Mouse (Mus musculus) forebrain, embryonic 11.5 days (tissue): ENCODE data around the gene H2-Ob. TPM values are rescaled to one million over a fixed set of nuclear protein-coding genes. Genes with fewer than 3 reads are reported as not detected.

ENCODE experiments used
- ATAC-seq: fragments of 200-750 bp; cut with Nextera tagmentation; replicated peaks from 2 replicates; pipeline ENCODE4 v1.8.0; 2017; ENCODE audit warnings: moderate TSS enrichment; ENCODE audit not compliant: low FRiP score
- DNase-seq: peaks from one replicate; pipeline ENCODE4 v3.0.0-alpha.2; 2017; ENCODE audit warnings: low spot score
- H3K27ac ChIP-seq: fragments of 300-500 bp; sonication (generic); 2 replicates; pipeline ENCODE4 v1.5.1; 2014; ENCODE audit warnings: low read depth, low read length
- H3K27me3 ChIP-seq: fragments of 300-500 bp; sonication (generic); 2 replicates; pipeline ENCODE4 v1.6.1; 2014; ENCODE audit warnings: mild to moderate bottlenecking, low read length, mixed read lengths; ENCODE audit not compliant: control insufficient read depth, insufficient read depth
- H3K36me3 ChIP-seq: fragments of 300-500 bp; sonication (generic); 2 replicates; pipeline ENCODE4 v1.6.1; 2014; ENCODE audit warnings: mild to moderate bottlenecking, low read length, moderate library complexity, mixed read lengths; ENCODE audit not compliant: control insufficient read depth, insufficient read depth
- H3K4me1 ChIP-seq: fragments of 300-500 bp; sonication (generic); replicated peaks from 2 replicates; pipeline ENCODE4 v1.6.1; 2014; ENCODE audit warnings: low read length, mixed read lengths; ENCODE audit not compliant: control insufficient read depth, insufficient read depth
- H3K4me2 ChIP-seq: fragments of 300-500 bp; sonication (generic); 2 replicates; pipeline ENCODE4 v1.6.1; 2014; ENCODE audit warnings: low read depth, mild to moderate bottlenecking, low read length, moderate library complexity, mixed read lengths; ENCODE audit not compliant: severe bottlenecking
- H3K4me3 ChIP-seq: fragments of 300-500 bp; sonication (generic); 2 replicates; pipeline ENCODE4 v1.5.1; 2014; ENCODE audit warnings: low read depth, low read length
- H3K9ac ChIP-seq: fragments of 300-500 bp; sonication (generic); 2 replicates; pipeline ENCODE4 v1.6.1; 2014; ENCODE audit warnings: low read length
- H3K9me3 ChIP-seq: fragments of 300-500 bp; sonication (generic); 2 replicates; pipeline ENCODE4 v1.6.1; 2016; ENCODE audit warnings: low read length, mixed read lengths; ENCODE audit not compliant: control insufficient read depth
- WGBS: fragments of 180-500 bp; shearing (Covaris S2); extraction: QIAGEN DNeasy Blood & Tissue Kit; methylation state at CpG from one replicate; pipeline ENCODE4 v1.1.7; 2014; 5-methylcytosine and 5-hydroxymethylcytosine counted together
- polyA plus RNA-seq: library from polyadenylated mRNA; unstranded; fragments of >200 nt; fragmentation: Nextera tagmentation; extraction: Ambion mirVana; gene quantifications from 2 replicates; pipeline ENCODE4 v1.2.1, GENCODE M21; 2014

The H2-Ob gene
- polyA plus RNA-seq, 1 experiment from 2014 or later = not detected

DNA sequence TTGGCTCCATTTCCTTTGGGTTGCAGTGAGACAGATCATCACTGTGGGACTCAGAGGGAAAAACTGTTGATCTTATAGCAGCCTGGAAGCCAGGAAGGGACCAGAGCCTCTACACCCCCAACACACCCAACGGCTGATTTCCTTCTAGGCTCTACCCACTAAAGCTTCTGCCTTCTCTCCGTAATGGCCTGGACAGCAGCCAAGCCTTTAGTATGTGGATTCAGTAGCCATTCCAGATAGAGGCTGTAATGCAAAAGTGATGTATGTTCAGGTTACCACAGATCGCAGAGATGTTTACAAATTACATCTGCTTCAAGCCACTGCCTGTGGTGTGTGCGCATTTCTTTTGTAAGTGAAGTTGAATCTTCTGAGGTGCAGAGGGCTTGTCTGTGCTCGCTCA is 21.8 kb downstream of the H2-Ob start:
- H3K9me3 ChIP-seq = no peaks in the 10 kb centered on the region
- ATAC-seq (no peak), DNase-seq (no peak)
- no peaks in the 10 kb centered on the region for H3K36me3 ChIP-seq
- H3K9ac ChIP-seq = no peak overlapping the region
- no peak overlapping the region for H3K4me2 ChIP-seq
- no peak overlapping the region for H3K27ac ChIP-seq
- no peak overlapping the region for H3K4me3 ChIP-seq
- H3K4me1 ChIP-seq = peaks cover 6% of the 10 kb centered on the region; the same call in 1 of the 2 replicates
- WGBS = 86% methylated on average over 5 of the region's 5 CpGs
- peaks cover 13% of the 10 kb centered on the region for H3K27me3 ChIP-seq

DNA sequence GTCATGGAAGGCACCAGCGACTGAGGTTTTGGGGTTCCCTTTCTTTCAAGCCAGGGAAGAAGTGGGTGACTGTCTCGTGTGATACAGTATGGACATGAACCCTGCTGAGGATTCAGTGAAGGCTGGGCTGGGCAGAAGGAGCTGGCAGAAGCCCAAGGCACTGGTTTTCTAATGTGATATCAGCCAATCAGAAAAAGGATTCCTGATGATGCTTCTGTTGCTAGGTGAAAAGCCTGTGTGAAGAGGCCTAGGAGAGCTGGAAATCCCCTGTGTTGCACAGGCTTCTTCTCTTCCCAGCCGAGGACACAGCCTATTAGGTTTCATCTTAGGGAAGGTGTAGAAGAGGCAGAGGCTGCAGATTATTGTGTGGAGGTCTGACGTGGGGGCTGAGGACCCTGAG is 22.8 kb downstream of the H2-Ob start:
- no peaks in the 10 kb centered on the region for H3K36me3 ChIP-seq
- H3K27me3 ChIP-seq = peaks cover 13% of the 10 kb centered on the region
- H3K4me3 ChIP-seq = no peak overlapping the region
- H3K9ac ChIP-seq = no peak overlapping the region
- H3K4me2 ChIP-seq = no peak overlapping the region
- ATAC-seq (0 out of 2 replicates have a peak, but pooled peaks have one; percentile 32), DNase-seq (no peak)
- H3K27ac ChIP-seq = no peak overlapping the region
- 36% methylated on average over 4 of the region's 4 CpGs for WGBS
- no peaks in the 10 kb centered on the region for H3K9me3 ChIP-seq
- peaks cover 6% of the 10 kb centered on the region; the same call in 1 of the 2 replicates for H3K4me1 ChIP-seq

- no peaks in the 10 kb centered on the region for H3K9me3 ChIP-seq
- DNase-seq = peak; percentile 77
- peak overlapping the region; percentile 97 for H3K4me2 ChIP-seq
- H3K4me1 ChIP-seq = peaks cover 6% of the 10 kb centered on the region; the same call in 1 of the 2 replicates
- ATAC-seq = peak; percentile 81
- WGBS = 3% methylated on average over 8 of the region's 8 CpGs
- H3K27ac ChIP-seq = no peak overlapping the region
- H3K4me3 ChIP-seq = peak overlapping the region; percentile 47
- peaks cover 13% of the 10 kb centered on the region for H3K27me3 ChIP-seq
- H3K36me3 ChIP-seq = no peaks in the 10 kb centered on the region
- H3K9ac ChIP-seq = peak overlapping the region; percentile 35; the same call in 1 of the 2 replicates
Measured at GRCm38 (mm10) chr17:34263068-34263467, 24.4 kb downstream of the H2-Ob start.

DNA sequence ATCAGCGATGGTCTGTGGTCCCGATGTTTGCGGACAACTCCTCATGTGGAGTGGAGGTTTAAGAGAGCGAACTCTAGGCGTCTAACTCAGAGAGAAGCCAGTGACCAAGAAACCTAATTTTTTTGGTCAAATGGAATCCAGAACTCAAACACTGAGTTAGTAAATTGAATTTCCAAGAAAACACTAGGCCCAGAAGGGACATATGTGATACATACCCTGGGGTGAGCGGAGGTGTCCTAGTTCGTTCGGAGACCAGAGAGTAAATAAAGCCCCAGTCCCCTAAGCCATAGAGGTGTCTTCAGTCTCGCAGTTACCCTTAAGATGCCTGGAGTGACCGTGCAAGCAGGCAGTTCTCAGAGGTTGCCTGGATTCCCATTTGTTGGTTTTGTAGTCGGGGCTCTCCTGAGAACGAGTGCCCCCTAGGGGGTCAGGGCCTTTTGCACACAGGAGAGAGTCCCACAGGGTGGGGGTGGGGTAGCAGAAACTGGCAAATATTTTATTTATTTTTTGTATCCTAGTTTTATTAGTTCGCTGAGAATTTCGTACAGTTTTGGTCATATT is 25.2 kb downstream of the H2-Ob start:
- H3K9me3 ChIP-seq = no peaks in the 10 kb centered on the region
- no peaks in the 10 kb centered on the region for H3K36me3 ChIP-seq
- WGBS = 1% methylated on average over 14 of the region's 14 CpGs
- H3K27me3 ChIP-seq = peaks cover 13% of the 10 kb centered on the region
- 0 out of 2 replicates have a peak overlapping the region, but pooled peaks have one; percentile 35 for H3K9ac ChIP-seq
- 0 out of 2 replicates have a peak, but pooled peaks have one; percentile 40 for ATAC-seq
- no peak overlapping the region for H3K27ac ChIP-seq
- peaks cover 6% of the 10 kb centered on the region; the same call in 1 of the 2 replicates for H3K4me1 ChIP-seq
- peak; percentile 65 for DNase-seq
- peak overlapping the region; percentile 97 for H3K4me2 ChIP-seq
- peak overlapping the region; percentile 47 for H3K4me3 ChIP-seq

- DNase-seq = peak; percentile 73
- Histone ChIP-seq H3K9ac (peak overlapping the region; percentile 61), H3K4me3 (peak overlapping the region; percentile 47), H3K36me3 (no peaks in the 10 kb centered on the region), H3K9me3 (no peaks in the 10 kb centered on the region), H3K27ac (no peak overlapping the region), H3K4me1 (peaks cover 6% of the 10 kb centered on the region; the same call in 1 of the 2 replicates), H3K27me3 (peaks cover 13% of the 10 kb centered on the region), H3K4me2 (peak overlapping the region; percentile 97)
- ATAC-seq = peak; percentile 42; the same call in 1 of the 2 replicates
- under 1% methylated on average over 90 of the region's 93 CpGs for WGBS
Measured at GRCm38 (mm10) chr17:34264452-34265351, 26.0 kb downstream of the H2-Ob start.

DNA sequence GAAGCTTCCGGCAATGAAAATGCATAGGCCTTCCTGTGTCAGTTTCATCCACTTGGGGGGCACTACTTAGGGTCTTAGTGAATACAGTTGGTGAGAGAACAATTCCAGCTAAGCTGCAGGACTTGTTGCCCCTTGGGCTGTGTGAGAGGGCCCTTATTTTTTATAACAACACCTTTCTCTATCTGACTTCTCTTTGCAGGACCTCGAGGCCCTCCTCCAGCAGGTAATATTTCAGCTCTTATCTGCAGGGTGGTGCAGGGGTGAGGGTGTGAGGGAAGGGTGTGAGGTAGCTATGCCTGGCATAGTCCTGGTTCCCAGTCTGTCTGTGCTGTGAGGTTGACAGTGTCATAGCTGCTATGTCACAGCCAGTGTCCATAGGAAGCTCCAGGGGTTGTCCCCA is 29.6 kb downstream of the H2-Ob start:
- ATAC-seq = no peak
- H3K27me3 ChIP-seq = peaks cover 13% of the 10 kb centered on the region
- H3K9me3 ChIP-seq = no peaks in the 10 kb centered on the region
- no peak overlapping the region for H3K9ac ChIP-seq
- H3K4me3 ChIP-seq = no peak overlapping the region
- no peak overlapping the region for H3K27ac ChIP-seq
- no peak overlapping the region for H3K4me2 ChIP-seq
- WGBS = 80% methylated on average over 2 of the region's 2 CpGs
- no peak for DNase-seq
- H3K4me1 ChIP-seq = peaks cover 6% of the 10 kb centered on the region; the same call in 1 of the 2 replicates
- no peaks in the 10 kb centered on the region for H3K36me3 ChIP-seq

GRCm38 (mm10) chr17:34268748-34269147 is 30.0 kb downstream of the H2-Ob start:
- Histone ChIP-seq H3K27ac (no peak overlapping the region), H3K9ac (no peak overlapping the region), H3K4me1 (peaks cover 5% of the 10 kb centered on the region; the same call in 1 of the 2 replicates), H3K4me2 (no peak overlapping the region), H3K9me3 (no peaks in the 10 kb centered on the region), H3K27me3 (peaks cover 9% of the 10 kb centered on the region), H3K4me3 (no peak overlapping the region), H3K36me3 (no peaks in the 10 kb centered on the region)
- WGBS = 78% methylated on average over 2 of the region's 2 CpGs
- no peak for DNase-seq
- no peak for ATAC-seq

DNA sequence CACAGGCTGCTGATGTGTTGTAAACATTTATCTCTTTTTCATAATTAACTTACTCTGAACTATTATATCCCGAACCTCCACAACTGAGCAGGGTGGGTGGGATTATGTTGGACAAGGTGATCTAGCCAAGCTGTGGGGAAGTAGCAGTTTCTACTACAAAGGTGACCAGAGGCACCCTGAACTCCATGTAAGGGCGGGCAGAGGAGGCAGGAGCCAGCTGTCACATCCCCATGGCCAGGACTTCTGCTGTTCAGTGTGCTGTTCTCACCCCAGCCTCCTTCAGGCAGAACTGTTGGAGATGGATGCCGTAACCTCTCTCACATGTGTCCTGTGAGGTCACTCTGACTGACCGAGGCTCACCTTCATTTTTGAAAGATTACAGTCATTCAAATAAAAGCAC is 31.1 kb downstream of the H2-Ob start:
- WGBS = 79% methylated on average over 4 of the region's 4 CpGs
- no peak for DNase-seq

More for the DNA sequence above, 31.1 kb downstream of the H2-Ob start:
- Histone ChIP-seq H3K4me2 (no peak overlapping the region), H3K27ac (no peak overlapping the region), H3K4me3 (no peak overlapping the region), H3K9ac (no peak overlapping the region), H3K9me3 (no peaks in the 10 kb centered on the region), H3K27me3 (peaks cover 3% of the 10 kb centered on the region; the same call in 1 of the 2 replicates), H3K4me1 (no peaks in the 10 kb centered on the region), H3K36me3 (no peaks in the 10 kb centered on the region)
- ATAC-seq = no peak
